Mouse (Mus musculus): ENCODE results near the gene Ndufa4l2.

GRCm38 (mm10) chr10:127471281-127471988 lies 43.3 kb upstream of the Ndufa4l2 start:
- TF ChIP-seq POLR2A (IDR thresholded peaks at IDR 0.05; ENCODE audit: borderline replicate concordance, insufficient read depth, low read length) (no peak), CTCF (IDR thresholded peaks at IDR 0.05; ENCODE audit: borderline replicate concordance, insufficient read depth, low read depth, low read length) (no peak)
